Mouse (Mus musculus) right cerebral cortex, adult 18-20 months (tissue): ENCODE results near the gene Thap2.

Experiments
- DNase-seq: peaks from one replicate; pipeline ENCODE4 v3.0.0; 2022; ENCODE audit warnings: mixed read lengths

Thap2 gene

DNA sequence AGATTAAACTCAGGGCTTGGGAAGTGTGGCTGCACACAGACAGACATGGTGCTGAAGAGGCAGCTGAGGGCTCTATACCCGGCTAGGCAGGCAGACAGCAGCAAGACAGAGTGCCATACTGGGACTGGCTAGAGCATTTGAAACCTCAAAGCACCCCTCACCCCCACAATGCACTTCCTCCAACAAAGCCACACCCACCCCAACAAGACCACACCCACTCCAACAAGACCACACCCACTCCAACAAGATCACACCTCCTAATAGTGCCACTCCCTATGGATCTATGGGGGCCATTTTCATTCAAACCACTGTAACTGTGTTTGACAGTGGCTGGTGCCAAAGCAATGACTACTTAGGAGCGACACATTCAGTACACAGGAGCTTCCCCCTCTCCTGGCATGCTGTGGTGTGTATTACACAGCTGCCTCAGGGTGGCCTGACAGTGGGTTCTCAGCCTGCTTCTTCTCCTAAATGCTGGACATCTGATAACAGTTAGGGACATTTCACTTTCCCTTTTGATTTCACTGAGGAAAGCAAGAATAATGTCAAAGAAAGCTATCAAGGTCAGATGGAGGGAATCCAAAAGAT, 33.3 kb downstream of the Thap2 start:
- no peak for DNase-seq

DNA sequence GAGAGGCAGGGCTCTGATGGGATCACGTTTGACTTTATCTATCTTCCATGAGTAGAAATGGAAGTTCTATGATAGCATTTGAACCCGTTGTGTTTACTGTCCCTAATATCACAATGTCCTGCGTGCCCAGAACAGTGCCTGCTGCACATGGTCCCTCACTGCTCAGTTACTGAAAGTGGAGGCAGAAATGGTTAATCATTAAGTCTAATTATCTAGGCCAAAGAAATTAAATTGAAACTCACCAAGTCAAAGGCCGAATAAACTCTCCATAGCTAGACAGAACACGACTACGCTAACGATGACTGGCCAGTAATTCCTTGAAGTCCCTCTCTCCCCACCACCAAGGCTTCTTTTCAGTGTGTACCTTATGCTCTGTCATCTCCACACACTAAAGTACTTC, 34.7 kb downstream of the Thap2 start:
- DNase-seq, result no peak

DNA sequence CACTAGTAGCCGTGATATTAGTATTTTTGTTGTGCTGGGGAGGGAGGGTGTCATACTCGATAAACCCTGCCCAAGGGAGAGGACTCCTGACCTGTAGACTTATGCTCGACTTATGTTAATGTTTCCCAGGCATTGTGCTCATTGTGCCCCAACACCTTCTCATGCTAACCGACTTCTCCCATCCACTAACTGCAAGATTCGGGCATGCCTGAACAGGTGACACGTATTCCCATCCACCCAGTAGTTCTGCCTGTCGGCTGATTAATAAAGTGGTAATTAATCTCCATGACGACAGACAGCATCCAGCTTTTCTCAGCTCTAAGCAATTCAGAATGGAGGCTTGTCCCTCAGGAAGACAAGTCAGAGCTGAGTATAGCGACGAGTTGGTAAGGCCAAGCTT, 35.2 kb downstream of the Thap2 start:
- no peak for DNase-seq

DNA sequence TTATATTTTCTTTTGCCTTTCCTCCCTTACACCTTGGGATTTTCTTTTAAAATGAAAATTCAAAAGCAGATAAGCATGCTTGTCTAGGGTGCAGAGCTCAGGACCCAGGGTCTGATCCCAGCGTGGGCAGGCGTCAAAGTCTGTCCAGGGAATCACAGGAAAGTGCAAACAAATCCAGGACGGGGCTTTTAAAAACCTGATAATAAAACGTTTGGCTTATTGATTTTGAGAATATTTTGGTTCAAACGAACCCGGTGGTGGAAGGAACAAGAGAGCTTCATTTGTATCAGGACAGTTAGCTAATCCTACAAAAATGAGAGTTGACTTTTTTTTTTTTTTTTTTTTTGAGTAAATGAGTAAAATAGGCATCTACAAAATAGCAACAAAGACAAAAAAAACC, 36.1 kb downstream of the Thap2 start:
- no peak for DNase-seq

DNA sequence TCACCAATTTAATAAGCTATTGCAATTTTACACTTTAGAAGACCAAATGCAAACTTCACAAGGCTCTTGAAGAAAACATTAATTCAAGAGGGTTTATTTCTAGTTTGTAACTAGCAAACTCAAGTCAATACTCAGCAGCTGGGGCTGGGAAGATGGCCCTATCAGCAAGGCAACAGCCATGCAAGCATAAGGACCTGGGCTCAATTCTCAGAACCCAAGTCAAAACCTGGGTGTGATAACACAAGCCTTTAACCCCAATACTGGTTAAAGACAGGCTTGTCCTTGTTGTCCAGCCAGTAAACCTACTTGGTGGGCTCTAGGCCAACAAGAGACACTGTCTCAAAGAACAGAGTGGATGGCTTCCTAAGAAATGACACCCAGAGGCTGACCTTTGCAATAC, 37.8 kb downstream of the Thap2 start:
- no peak for DNase-seq

DNA sequence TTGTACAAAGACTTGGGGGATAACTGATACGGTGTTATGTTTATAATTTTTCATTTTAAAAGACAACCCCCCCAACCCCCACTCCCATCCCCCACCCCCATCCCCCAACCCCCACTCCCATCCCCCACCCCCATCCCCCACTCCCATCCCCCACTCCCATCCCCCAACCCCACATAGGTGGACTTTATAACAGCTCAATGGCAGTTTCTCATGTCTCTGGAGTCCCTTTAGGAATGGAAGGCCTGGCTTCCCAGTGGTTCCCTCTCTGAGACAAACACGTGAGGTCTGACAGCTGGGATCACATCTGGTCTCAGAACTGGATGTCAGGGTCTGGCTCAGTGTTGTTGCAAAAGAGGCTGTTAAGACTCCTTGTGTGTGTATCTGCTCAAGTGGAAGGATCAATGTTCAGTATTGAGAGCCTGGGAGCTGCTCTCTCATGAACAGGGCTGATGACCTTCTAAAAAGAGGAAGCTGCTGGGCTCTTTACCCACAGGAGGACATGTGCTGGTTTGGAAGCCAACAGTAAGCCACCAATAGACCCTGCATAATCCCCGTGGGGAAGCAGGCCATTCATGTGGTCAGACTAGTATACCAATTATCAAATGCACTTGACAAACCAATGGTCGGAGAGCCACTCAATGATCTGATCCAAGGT, 41.3 kb downstream of the Thap2 start:
- DNase-seq, result no peak

- no peak for DNase-seq
These were observed 44.4 kb downstream of the Thap2 start for GRCm38 (mm10) chr10:115339820-115340328.

GRCm38 (mm10) chr10:115336901-115337300, 47.3 kb downstream of the Thap2 start:
- no peak for DNase-seq

- DNase-seq, result no peak
These were observed 50.7 kb downstream of the Thap2 start for GRCm38 (mm10) chr10:115333528-115333927.

GRCm38 (mm10) chr10:115332997-115333396, 51.2 kb downstream of the Thap2 start:
- no peak for DNase-seq

- no peak for DNase-seq
These were observed 51.8 kb downstream of the Thap2 start for GRCm38 (mm10) chr10:115332420-115332952.

- no peak for DNase-seq
These were observed 55.2 kb downstream of the Thap2 start for GRCm38 (mm10) chr10:115329010-115329530.

DNA sequence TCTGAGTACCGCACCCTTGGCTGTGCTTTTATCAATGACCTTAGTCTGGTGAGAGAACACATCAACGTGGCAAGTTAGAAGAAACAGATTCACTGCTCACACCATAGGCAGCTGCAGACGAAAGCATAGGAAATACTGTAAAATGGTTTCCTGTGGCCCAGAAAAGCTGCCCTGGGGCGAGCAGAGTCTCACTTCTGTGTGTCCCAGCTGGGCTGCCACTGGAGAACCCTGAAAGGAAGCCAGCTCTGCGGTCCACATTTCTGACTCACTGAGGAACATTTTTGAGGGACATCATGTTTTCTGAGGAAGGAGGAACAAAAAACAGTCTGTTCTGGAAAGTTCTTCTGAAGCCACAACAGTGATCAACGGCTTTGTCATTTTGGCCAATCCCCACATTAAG, 55.7 kb downstream of the Thap2 start:
- DNase-seq, result no peak

GRCm38 (mm10) chr10:115323295-115323694, 60.9 kb downstream of the Thap2 start:
- DNase-seq, result peak; percentile 63

DNA sequence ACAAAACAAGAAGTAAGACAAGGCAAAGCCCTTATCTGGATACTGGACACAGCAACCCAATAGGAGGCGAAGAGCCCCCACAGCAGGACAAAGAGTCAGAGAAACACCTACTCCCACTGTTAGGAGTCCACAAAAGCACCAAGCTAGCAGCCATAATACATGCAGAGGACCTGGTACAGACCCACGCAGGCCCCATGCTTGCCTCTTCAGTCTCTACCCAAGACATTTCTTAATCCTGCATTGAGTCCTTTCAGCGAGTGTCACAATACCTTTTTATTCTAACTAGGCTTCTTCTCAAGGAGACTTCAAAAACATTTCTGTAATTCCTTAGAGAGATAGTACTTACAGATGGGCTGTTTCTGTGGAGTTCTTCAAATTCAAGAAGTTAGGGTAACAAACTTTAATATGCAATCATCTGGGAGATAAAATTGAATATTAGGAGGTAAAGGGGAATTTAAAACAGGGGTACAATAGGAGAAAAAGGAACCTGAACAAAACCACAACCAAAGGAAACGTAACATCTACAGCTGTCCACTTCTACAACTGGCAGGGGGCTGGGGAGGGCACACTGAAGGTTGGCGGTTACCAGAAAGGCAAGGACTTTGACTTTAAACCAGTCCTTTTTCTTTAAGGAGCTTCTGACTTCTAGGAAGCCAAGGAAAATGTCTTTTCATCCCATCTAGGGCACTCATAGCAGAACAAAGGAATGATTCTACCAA, 62.8 kb downstream of the Thap2 start:
- DNase-seq, result no peak
